In genomic region chr13:91352311-91352710, GRCm38 (mm10) we compare ENCODE assay signal across 14 mouse cellular contexts.
A peak's percentile ranks its signal among the peaks of the same experiment; 100 is the strongest.
DNase-seq lines count a peak whose midpoint lies in the region; ATAC-seq and TF ChIP-seq lines count a peak whose summit lies in the region.
"Had no signal": no experiment of that assay in that cellular context is flagged by ENCODE, and none has a peak within 500 bp of the region (broad histone marks: within the 10 kb centered on the region; RNA-seq: fewer than 3 reads in every experiment).

No protein-coding gene starts in this region.

- no peak for ATAC-seq in kidney, postnatal 0 days (replicated peaks; ENCODE audit: low FRiP score, low read depth)
- ATAC-seq: forebrain, embryonic 13.5 days; liver, postnatal 0 days had no signal

- H3K36me3 ChIP-seq in kidney, postnatal 0 days (ENCODE audit: insufficient read depth, low read length): no peaks in the 10 kb centered on the region
- H3K36me3 ChIP-seq: hindbrain, embryonic 15.5 days had no signal

- no peaks in the 10 kb centered on the region for H3K4me1 ChIP-seq in kidney, postnatal 0 days (replicated peaks; ENCODE audit: insufficient read depth, low read length)
- H3K4me1 ChIP-seq: forebrain, embryonic 13.5 days; hindbrain, embryonic 15.5 days had no signal

- TF ChIP-seq CTCF in kidney, postnatal 0 days (IDR thresholded peaks at IDR 0.05; ENCODE audit: low read depth): no peak
- no peak for TF ChIP-seq CTCF in left cerebral cortex, adult 2 months (IDR thresholded peaks at IDR 0.05)

- WGBS in kidney, postnatal 0 days: 62% methylated on average over 8 of the region's 8 CpGs

- H3K27me3 ChIP-seq in kidney, postnatal 0 days (ENCODE audit: insufficient read depth, low read length): no peaks in the 10 kb centered on the region
- H3K27me3 ChIP-seq: forebrain, embryonic 13.5 days; hindbrain, embryonic 15.5 days had no signal

- DNase-seq in kidney, postnatal 0 days (ENCODE audit: low spot score): peak; percentile 55
- no peak for DNase-seq in kidney, adult 9 months
- DNase-seq in heart, adult 9 months (ENCODE audit: low spot score in 2 of 2): peak; percentile 42 to 63
- peak; percentile 53 for DNase-seq in heart, postnatal 4 days
- peak; percentile 57 for DNase-seq in lung, postnatal 25 days (ENCODE audit: low spot score)
- no peak for DNase-seq in left cerebral cortex, adult 2 months (ENCODE audit: extremely low spot score in 1 of 2, low spot score in 2 of 2)
- DNase-seq in right cerebral cortex, postnatal 36 days (ENCODE audit: low spot score in 2 of 2): no peak
- no peak for DNase-seq in adipocyte (ENCODE audit: low spot score)
- DNase-seq: adrenal gland, postnatal 36 days; liver, postnatal 0 days; midbrain, embryonic 14.5 days; retina, postnatal 1 day had no signal

- no peak overlapping the region for H3K4me2 ChIP-seq in kidney, postnatal 0 days (ENCODE audit: low read length)
- H3K4me2 ChIP-seq: forebrain, embryonic 13.5 days; hindbrain, embryonic 15.5 days had no signal

- intact Hi-C loops in left cerebral cortex, adult 2 months (cut with DNase I): no loop called here

- no peak overlapping the region for H3K4me3 ChIP-seq in kidney, postnatal 0 days (replicated peaks; ENCODE audit: low read depth, low read length)
- H3K4me3 ChIP-seq in left cerebral cortex, adult 2 months: no peak overlapping the region
- H3K4me3 ChIP-seq: forebrain, embryonic 13.5 days; hindbrain, embryonic 15.5 days had no signal

- H3K9me3 ChIP-seq in kidney, postnatal 0 days (replicated peaks; ENCODE audit: low read length): no peaks in the 10 kb centered on the region
- H3K9me3 ChIP-seq: forebrain, embryonic 13.5 days; hindbrain, embryonic 15.5 days had no signal

- no peak overlapping the region for H3K9ac ChIP-seq in kidney, postnatal 0 days (ENCODE audit: low read depth, low read length)
- H3K9ac ChIP-seq: forebrain, embryonic 13.5 days; hindbrain, embryonic 15.5 days; liver, postnatal 0 days had no signal

- H3K27ac ChIP-seq in kidney, postnatal 0 days: no peak overlapping the region
- no peak overlapping the region for H3K27ac ChIP-seq in left cerebral cortex, adult 2 months
- H3K27ac ChIP-seq: forebrain, embryonic 13.5 days; hindbrain, embryonic 15.5 days had no signal

Comparison
In these comparisons a context has a peak if more than half of its experiments do, and no peak if none do; other contexts are left out.
1. DNase-seq: peak in kidney, postnatal 0 days (single experiment), heart, adult 9 months (2 of 2), heart, postnatal 4 days (single experiment) and lung, postnatal 25 days (single experiment); none in kidney, adult 9 months (single experiment), left cerebral cortex, adult 2 months (0 of 2), right cerebral cortex, postnatal 36 days (0 of 2) and adipocyte (single experiment).